Mouse (Mus musculus) heart, adult 11 months (tissue): ENCODE data around the gene Hspa1b.
A peak's percentile ranks its signal among the peaks of the same experiment; 100 is the strongest.
"Not testable (repeated sequence)": the region's sequence is repeated elsewhere in the genome, so short reads cannot be mapped to it uniquely, and the experiment has no call there.

Experiments used
- DNase-seq: peaks from one replicate; pipeline ENCODE4 v3.0.0; 2022

Hspa1b gene

GRCm38 (mm10) chr17:34981690-34982180 lies 22.7 kb upstream of the Hspa1b start, which contains the start of gene Lsm2:
Gene Lsm2, plus strand, starts transcription at chr17:34981862.
- DNase-seq = peak; percentile 99

GRCm38 (mm10) chr17:34980655-34981054 lies 21.6 kb upstream of the Hspa1b start:
- no peak for DNase-seq

- no peak for DNase-seq
Observed at GRCm38 (mm10) chr17:34979631-34980030, 20.6 kb upstream of the Hspa1b start.

- peak; percentile 91 for DNase-seq
Observed at GRCm38 (mm10) chr17:34978239-34978638, 19.2 kb upstream of the Hspa1b start.

GRCm38 (mm10) chr17:34977000-34977399 lies 18.0 kb upstream of the Hspa1b start:
- DNase-seq = peak; percentile 89

- no peak for DNase-seq
Observed at GRCm38 (mm10) chr17:34975581-34976492, 16.8 kb upstream of the Hspa1b start.

- DNase-seq = peak; percentile 100
Observed at GRCm38 (mm10) chr17:34972069-34972749, 13.2 kb upstream of the Hspa1b start, which contains the start of the genes Hspa1a and Hspa1l. Gene Hspa1a, minus strand, starts transcription at chr17:34972156. Gene Hspa1l, plus strand, starts transcription at chr17:34972703.

GRCm38 (mm10) chr17:34971694-34972068 lies 12.6 kb upstream of the Hspa1b start:
- DNase-seq = not testable (repeated sequence)

GRCm38 (mm10) chr17:34970850-34971249 lies 11.8 kb upstream of the Hspa1b start:
- DNase-seq = peak; percentile 91

GRCm38 (mm10) chr17:34969822-34970221 lies 10.8 kb upstream of the Hspa1b start, which contains the start of gene Gm20481:
Gene Gm20481, plus strand, starts transcription at chr17:34969912.
- DNase-seq = not testable (repeated sequence)

GRCm38 (mm10) chr17:34965627-34966026 lies 6.6 kb upstream of the Hspa1b start:
- DNase-seq = peak; percentile 92

- DNase-seq = peak; percentile 93
Observed at GRCm38 (mm10) chr17:34964640-34965049, 5.6 kb upstream of the Hspa1b start.

GRCm38 (mm10) chr17:34962841-34963240 lies 3.8 kb upstream of the Hspa1b start:
- peak; percentile 91 for DNase-seq

- peak; percentile 95 for DNase-seq
Observed at GRCm38 (mm10) chr17:34962125-34962524, 3.1 kb upstream of the Hspa1b start.

GRCm38 (mm10) chr17:34960702-34961493 lies 1.9 kb upstream of the Hspa1b start:
- peak; percentile 84 for DNase-seq

GRCm38 (mm10) chr17:34959881-34960515 lies 960 bp upstream of the Hspa1b start:
- peak; percentile 96 for DNase-seq

GRCm38 (mm10) chr17:34958734-34959129 lies 306 bp downstream of the Hspa1b start:
- DNase-seq = peak; percentile 87

- DNase-seq = peak; percentile 90
Observed at GRCm38 (mm10) chr17:34957966-34958365, 1.1 kb downstream of the Hspa1b start.

GRCm38 (mm10) chr17:34957291-34957690 lies 1.7 kb downstream of the Hspa1b start:
- peak; percentile 94 for DNase-seq

- DNase-seq = no peak
Observed at GRCm38 (mm10) chr17:34956340-34956739, 2.7 kb downstream of the Hspa1b start.

GRCm38 (mm10) chr17:34955884-34956283 lies 3.2 kb downstream of the Hspa1b start:
- DNase-seq = no peak

- peak; percentile 90 for DNase-seq
Observed at GRCm38 (mm10) chr17:34954831-34955230, 4.2 kb downstream of the Hspa1b start.
